Mouse (Mus musculus) heart, embryonic 13.5 days (tissue): ENCODE data around the gene Jmy. TPM values are rescaled to one million over a fixed set of nuclear protein-coding genes. Genes with fewer than 3 reads are reported as not detected.
A peak's percentile ranks its signal among the peaks of the same experiment; 100 is the strongest.

Experiments
- ATAC-seq: fragments of 200-750 bp; cut with Nextera tagmentation; 2 replicates; pipeline ENCODE4 v1.8.0; 2017; ENCODE audit warnings: moderate TSS enrichment; ENCODE audit not compliant: insufficient number of reproducible peaks, low FRiP score, low TSS enrichment; ENCODE audit errors: extremely low read depth
- H3K27ac ChIP-seq: fragments of 300-500 bp; sonication (generic); replicated peaks from 2 replicates; pipeline ENCODE4 v1.5.1; 2015; ENCODE audit warnings: moderate library complexity, mild to moderate bottlenecking, inconsistent platforms
- H3K27me3 ChIP-seq: fragments of 300-500 bp; sonication (generic); replicated peaks from 2 replicates; pipeline ENCODE4 v1.6.1; 2015; ENCODE audit warnings: mild to moderate bottlenecking, inconsistent platforms
- H3K36me3 ChIP-seq: fragments of 300-500 bp; sonication (generic); 2 replicates; pipeline ENCODE4 v1.6.1; 2015; ENCODE audit warnings: mild to moderate bottlenecking, inconsistent platforms
- H3K4me1 ChIP-seq: fragments of 300-500 bp; sonication (generic); 2 replicates; pipeline ENCODE4 v1.6.1; 2015; ENCODE audit warnings: inconsistent platforms
- H3K4me2 ChIP-seq: fragments of 300-500 bp; sonication (generic); 2 replicates; pipeline ENCODE4 v1.6.1; 2015; ENCODE audit warnings: inconsistent platforms, mild to moderate bottlenecking, moderate library complexity
- H3K4me3 ChIP-seq: fragments of 300-500 bp; sonication (generic); 2 replicates; pipeline ENCODE4 v1.5.1; 2015; ENCODE audit warnings: moderate library complexity, mild to moderate bottlenecking, inconsistent platforms
- H3K9ac ChIP-seq: fragments of 300-500 bp; sonication (generic); 2 replicates; pipeline ENCODE4 v1.6.1; 2015; ENCODE audit warnings: inconsistent platforms, mild to moderate bottlenecking, moderate library complexity
- H3K9me3 ChIP-seq: fragments of 300-500 bp; sonication (generic); 2 replicates; pipeline ENCODE4 v1.6.1; 2016; ENCODE audit warnings: inconsistent platforms
- WGBS: fragments of 180-500 bp; shearing (Covaris S2); methylation state at CpG from one replicate; pipeline ENCODE4 v1.1.7; 2015; ENCODE audit warnings: mixed read lengths; 5-methylcytosine and 5-hydroxymethylcytosine counted together
- polyA plus RNA-seq: library from polyadenylated mRNA; unstranded; fragments of >200 nt; fragmentation: Nextera tagmentation; extraction: Ambion mirVana; gene quantifications from 2 replicates; pipeline ENCODE4 v1.2.1, GENCODE M21; 2015

Jmy gene
- polyA plus RNA-seq, 1 experiment from 2014 or later: 4.0 TPM

GRCm38 (mm10) chr13:93499973-93500633 lies 495 bp upstream of the Jmy start:
- no peak for ATAC-seq
- 10% methylated on average over 12 of the region's 12 CpGs for WGBS
- H3K4me1 ChIP-seq: peaks cover 28% of the 10 kb centered on the region
- no peaks in the 10 kb centered on the region for H3K9me3 ChIP-seq
- peak overlapping the region; percentile 86 for H3K9ac ChIP-seq
- peak overlapping the region; percentile 99 for H3K4me3 ChIP-seq
- peak overlapping the region; percentile 84 for H3K4me2 ChIP-seq
- H3K27ac ChIP-seq: peak overlapping the region; percentile 98
- no peaks in the 10 kb centered on the region for H3K36me3 ChIP-seq
- no peaks in the 10 kb centered on the region for H3K27me3 ChIP-seq

- peak overlapping the region; percentile 99 for H3K4me3 ChIP-seq
- peak overlapping the region; percentile 98 for H3K27ac ChIP-seq
- H3K36me3 ChIP-seq: peaks cover 9% of the 10 kb centered on the region
- H3K9me3 ChIP-seq: no peaks in the 10 kb centered on the region
- peak overlapping the region; percentile 84 for H3K4me2 ChIP-seq
- peaks cover 34% of the 10 kb centered on the region for H3K4me1 ChIP-seq
- peak; percentile 48; the same call in 1 of the 2 replicates for ATAC-seq
- H3K27me3 ChIP-seq: no peaks in the 10 kb centered on the region
- under 1% methylated on average over 92 of the region's 94 CpGs for WGBS
- H3K9ac ChIP-seq: peak overlapping the region; percentile 98
Measured at GRCm38 (mm10) chr13:93498211-93499166, 1.1 kb downstream of the Jmy start.

GRCm38 (mm10) chr13:93496977-93497376 lies 2.6 kb downstream of the Jmy start:
- 24% methylated on average over 1 of the region's 1 CpGs for WGBS
- H3K4me3 ChIP-seq: peak overlapping the region; percentile 99
- no peaks in the 10 kb centered on the region for H3K27me3 ChIP-seq
- H3K9ac ChIP-seq: peak overlapping the region; percentile 98
- peak overlapping the region; percentile 84 for H3K4me2 ChIP-seq
- no peak for ATAC-seq
- no peak overlapping the region for H3K27ac ChIP-seq
- peaks cover 13% of the 10 kb centered on the region for H3K36me3 ChIP-seq
- H3K4me1 ChIP-seq: peaks cover 35% of the 10 kb centered on the region
- H3K9me3 ChIP-seq: no peaks in the 10 kb centered on the region

GRCm38 (mm10) chr13:93488510-93488909 lies 11.1 kb downstream of the Jmy start:
- Histone ChIP-seq H3K4me1 (peaks cover 34% of the 10 kb centered on the region), H3K27ac (no peak overlapping the region), H3K4me2 (no peak overlapping the region), H3K36me3 (peaks cover 26% of the 10 kb centered on the region), H3K9me3 (no peaks in the 10 kb centered on the region), H3K9ac (no peak overlapping the region), H3K27me3 (no peaks in the 10 kb centered on the region), H3K4me3 (no peak overlapping the region)
- no peak for ATAC-seq
- WGBS: 67% methylated on average over 2 of the region's 2 CpGs

- Histone ChIP-seq H3K36me3 (peaks cover 24% of the 10 kb centered on the region), H3K27ac (no peak overlapping the region), H3K4me3 (no peak overlapping the region), H3K4me1 (peaks cover 33% of the 10 kb centered on the region), H3K27me3 (no peaks in the 10 kb centered on the region), H3K4me2 (no peak overlapping the region), H3K9ac (no peak overlapping the region), H3K9me3 (no peaks in the 10 kb centered on the region)
- ATAC-seq: no peak
- WGBS: 100% methylated on average over 8 of the region's 8 CpGs
Measured at GRCm38 (mm10) chr13:93487734-93488133, 11.9 kb downstream of the Jmy start.

GRCm38 (mm10) chr13:93484276-93484675 lies 15.3 kb downstream of the Jmy start:
- no peaks in the 10 kb centered on the region for H3K9me3 ChIP-seq
- no peaks in the 10 kb centered on the region for H3K27me3 ChIP-seq
- H3K4me1 ChIP-seq: peaks cover 28% of the 10 kb centered on the region
- H3K4me3 ChIP-seq: no peak overlapping the region
- H3K4me2 ChIP-seq: no peak overlapping the region
- peaks cover 26% of the 10 kb centered on the region for H3K36me3 ChIP-seq
- no peak overlapping the region for H3K9ac ChIP-seq
- H3K27ac ChIP-seq: no peak overlapping the region
- 94% methylated on average over 3 of the region's 3 CpGs for WGBS
- ATAC-seq: no peak

GRCm38 (mm10) chr13:93481110-93481509 lies 18.5 kb downstream of the Jmy start:
- H3K4me3 ChIP-seq: no peak overlapping the region
- H3K4me1 ChIP-seq: peaks cover 8% of the 10 kb centered on the region
- 89% methylated on average over 3 of the region's 3 CpGs for WGBS
- H3K36me3 ChIP-seq: peaks cover 25% of the 10 kb centered on the region
- H3K9ac ChIP-seq: no peak overlapping the region
- no peak overlapping the region for H3K4me2 ChIP-seq
- no peaks in the 10 kb centered on the region for H3K9me3 ChIP-seq
- H3K27ac ChIP-seq: no peak overlapping the region
- no peaks in the 10 kb centered on the region for H3K27me3 ChIP-seq
- ATAC-seq: no peak

- no peak overlapping the region for H3K27ac ChIP-seq
- H3K36me3 ChIP-seq: peaks cover 32% of the 10 kb centered on the region
- H3K27me3 ChIP-seq: no peaks in the 10 kb centered on the region
- no peak overlapping the region for H3K4me2 ChIP-seq
- no peaks in the 10 kb centered on the region for H3K4me1 ChIP-seq
- no peak overlapping the region for H3K9ac ChIP-seq
- whole genome bisulfite sequencing: 88% methylated on average over 3 of the region's 3 CpGs
- H3K9me3 ChIP-seq: no peaks in the 10 kb centered on the region
- no peak for ATAC-seq
- no peak overlapping the region for H3K4me3 ChIP-seq
Measured at GRCm38 (mm10) chr13:93478344-93478743, 21.3 kb downstream of the Jmy start.

GRCm38 (mm10) chr13:93468355-93468754 lies 31.3 kb downstream of the Jmy start:
- no peak overlapping the region for H3K9ac ChIP-seq
- H3K4me3 ChIP-seq: no peak overlapping the region
- H3K4me2 ChIP-seq: no peak overlapping the region
- H3K9me3 ChIP-seq: no peaks in the 10 kb centered on the region
- ATAC-seq: no peak
- H3K4me1 ChIP-seq: 0 out of 2 replicates have a peak, but pooled peaks cover 6% of the 10 kb centered on the region
- WGBS: 95% methylated on average over 3 of the region's 3 CpGs
- H3K27me3 ChIP-seq: no peaks in the 10 kb centered on the region
- H3K27ac ChIP-seq: no peak overlapping the region
- H3K36me3 ChIP-seq: peaks cover 51% of the 10 kb centered on the region

GRCm38 (mm10) chr13:93459566-93459965 lies 40.0 kb downstream of the Jmy start:
- 93% methylated on average over 7 of the region's 7 CpGs for WGBS
- ATAC-seq: no peak

GRCm38 (mm10) chr13:93458616-93459015 lies 41.0 kb downstream of the Jmy start:
- H3K9me3 ChIP-seq: no peaks in the 10 kb centered on the region

More at GRCm38 (mm10) chr13:93459566-93459965, 40.0 kb downstream of the Jmy start:
- no peaks in the 10 kb centered on the region for H3K9me3 ChIP-seq
- H3K9ac ChIP-seq: no peak overlapping the region
- no peaks in the 10 kb centered on the region for H3K27me3 ChIP-seq
- H3K36me3 ChIP-seq: peaks cover 56% of the 10 kb centered on the region
- H3K4me1 ChIP-seq: 0 out of 2 replicates have a peak, but pooled peaks cover 6% of the 10 kb centered on the region
- no peak overlapping the region for H3K4me3 ChIP-seq
- H3K27ac ChIP-seq: no peak overlapping the region
- no peak overlapping the region for H3K4me2 ChIP-seq

More at GRCm38 (mm10) chr13:93458616-93459015, 41.0 kb downstream of the Jmy start:
- Histone ChIP-seq H3K27me3 (no peaks in the 10 kb centered on the region), H3K27ac (peak overlapping the region; percentile 56; the same call in 1 of the 2 replicates), H3K4me2 (no peak overlapping the region), H3K36me3 (peaks cover 54% of the 10 kb centered on the region), H3K4me1 (0 out of 2 replicates have a peak, but pooled peaks cover 3% of the 10 kb centered on the region), H3K4me3 (no peak overlapping the region), H3K9ac (no peak overlapping the region)
- WGBS: 43% methylated on average over 4 of the region's 4 CpGs
- no peak for ATAC-seq
